In genomic region chr2:142362888-142363287, GRCm38 (mm10) we compare ENCODE assay signal across 12 mouse cellular contexts.
DNase-seq lines count a peak whose midpoint lies in the region; ATAC-seq and TF ChIP-seq lines count a peak whose summit lies in the region.
"Had no signal": no experiment of that assay in that cellular context is flagged by ENCODE, and none has a peak within 500 bp of the region (broad histone marks: within the 10 kb centered on the region; RNA-seq: fewer than 3 reads in every experiment).

No protein-coding gene starts in this region.

- H3K4me1 ChIP-seq in hindbrain, embryonic 10.5 days (replicated peaks), result peaks cover 15% of the 10 kb centered on the region
- H3K4me1 ChIP-seq in midbrain, embryonic 14.5 days (ENCODE audit: control insufficient read depth, insufficient read depth, low read length), result peaks cover 6% of the 10 kb centered on the region; the same call in 1 of the 2 replicates
- H3K4me1 ChIP-seq in thymus, adult 2 months (replicated peaks; ENCODE audit: control insufficient read depth, insufficient read depth, low read length), result no peaks in the 10 kb centered on the region

- ATAC-seq in midbrain, embryonic 14.5 days (ENCODE audit: low FRiP score, low TSS enrichment), result peak; percentile 87

- H3K9ac ChIP-seq in midbrain, embryonic 14.5 days (replicated peaks; ENCODE audit: low read length), result no peak overlapping the region
- H3K9ac ChIP-seq: liver, embryonic 14.5 days had no signal

- H3K27ac ChIP-seq in hindbrain, embryonic 10.5 days, result peak overlapping the region; percentile 71
- H3K27ac ChIP-seq in midbrain, embryonic 14.5 days (replicated peaks; ENCODE audit: low read depth, low read length), result 0 out of 2 replicates have a peak overlapping the region, but pooled peaks have one; percentile 23
- no peak overlapping the region for H3K27ac ChIP-seq in thymus, adult 2 months (ENCODE audit: control insufficient read depth, insufficient read depth, low read length)
- H3K27ac ChIP-seq: liver, embryonic 14.5 days had no signal

- H3K4me3 ChIP-seq in hindbrain, embryonic 10.5 days, result no peak overlapping the region
- no peak overlapping the region for H3K4me3 ChIP-seq in midbrain, embryonic 14.5 days (replicated peaks; ENCODE audit: low read depth, low read length)
- no peak overlapping the region for H3K4me3 ChIP-seq in thymus, adult 2 months (ENCODE audit: control insufficient read depth, insufficient read depth, low read length)
- H3K4me3 ChIP-seq: myocyte had no signal

- no peak overlapping the region for H3K4me2 ChIP-seq in midbrain, embryonic 14.5 days (ENCODE audit: low read length)
- H3K4me2 ChIP-seq: heart, embryonic 11.5 days had no signal

- peak; percentile 4 to 7 for DNase-seq in kidney, postnatal 4 days
- no peak for DNase-seq in kidney, adult 11 months
- peak; percentile 51 for DNase-seq in embryo, embryonic 10.5 days (ENCODE audit: low spot score)
- DNase-seq in hindbrain, embryonic 10.5 days (ENCODE audit: low spot score), result peak; percentile 34
- peak; percentile 87 for DNase-seq in midbrain, embryonic 14.5 days
- DNase-seq in liver, result no peak
- no peak for DNase-seq in thymus, adult 18-20 months
- DNase-seq in thymus, adult 2 months, result no peak
- DNase-seq: B cell, adult 2 months had no signal

- H3K36me3 ChIP-seq in hindbrain, embryonic 10.5 days, result no peaks in the 10 kb centered on the region
- no peaks in the 10 kb centered on the region for H3K36me3 ChIP-seq in midbrain, embryonic 14.5 days (ENCODE audit: control insufficient read depth, insufficient read depth, low read length)
- no peaks in the 10 kb centered on the region for H3K36me3 ChIP-seq in thymus, adult 2 months (ENCODE audit: control insufficient read depth, insufficient read depth, low read length)

- 6% methylated on average over 5 of the region's 5 CpGs for WGBS in hindbrain, embryonic 10.5 days
- WGBS in midbrain, embryonic 14.5 days, result 2% methylated on average over 5 of the region's 5 CpGs
- whole genome bisulfite sequencing in thymus, adult 2 months, result 27% methylated on average over 5 of the region's 5 CpGs

- H3K27me3 ChIP-seq in hindbrain, embryonic 10.5 days (ENCODE audit: insufficient read depth, poor library complexity, severe bottlenecking), result no peaks in the 10 kb centered on the region
- H3K27me3 ChIP-seq in midbrain, embryonic 14.5 days (ENCODE audit: control insufficient read depth, insufficient read depth, low read length), result no peaks in the 10 kb centered on the region
- H3K27me3 ChIP-seq in thymus, adult 2 months (ENCODE audit: control insufficient read depth, insufficient read depth, low read length), result no peaks in the 10 kb centered on the region

- H3K9me3 ChIP-seq in hindbrain, embryonic 10.5 days, result no peaks in the 10 kb centered on the region
- H3K9me3 ChIP-seq in midbrain, embryonic 14.5 days (ENCODE audit: control insufficient read depth, low read length), result no peaks in the 10 kb centered on the region

- no peak for TF ChIP-seq CTCF in thymus, adult 2 months (IDR thresholded peaks at IDR 0.05; ENCODE audit: borderline replicate concordance, control insufficient read depth, extremely low read depth, insufficient read depth, low read length, poor library complexity)

- no peak for TF ChIP-seq POLR2A in thymus, adult 2 months (IDR thresholded peaks at IDR 0.05; ENCODE audit: control insufficient read depth, extremely low read depth, insufficient read depth, low read length, poor library complexity)

Comparison
In these comparisons a context has a peak if more than half of its experiments do, and no peak if none do; other contexts are left out.
1. DNase-seq: peak in kidney, postnatal 4 days (2 of 2), embryo, embryonic 10.5 days (single experiment), hindbrain, embryonic 10.5 days (single experiment) and midbrain, embryonic 14.5 days (single experiment); none in kidney, adult 11 months (single experiment), liver (single experiment), thymus, adult 18-20 months (0 of 2) and thymus, adult 2 months (single experiment).